Mouse (Mus musculus) gastrocnemius, adult 2 months (tissue): ENCODE data around the gene Avpr2. TPM values are rescaled to one million over a fixed set of nuclear protein-coding genes. Genes with fewer than 3 reads are reported as not detected.
A peak's percentile ranks its signal among the peaks of the same experiment; 100 is the strongest.

Source experiments
- DNase-seq: peaks from one replicate; pipeline ENCODE4 v3.0.0; 2022
- H3K27ac ChIP-seq: fragments of 200-600 bp; 2 replicates; pipeline ENCODE4 v1.8.1; 2022; ENCODE audit warnings: mild to moderate bottlenecking
- H3K4me3 ChIP-seq: fragments of 200-600 bp; 2 replicates; pipeline ENCODE4 v1.8.1; 2022; ENCODE audit warnings: mild to moderate bottlenecking, moderate library complexity
- CTCF ChIP-seq: fragments of 200-600 bp; IDR thresholded peaks from 2 replicates; pipeline ENCODE4 v1.8.1; 2022; ENCODE audit warnings: antibody characterized with exemption, mild to moderate bottlenecking, moderate library complexity
- intact Hi-C: fragments of 180-260 bp; cut with DNase I; formaldehyde crosslinking; loops from one replicate; pipeline ENCODE4 v1.15.1; 2025
- total RNA-seq, 2 experiments: library from RNA; stranded (reverse); gene quantifications; 2 replicates each; pipeline ENCODE4 v1.2.3; 2021

The Avpr2 gene
- total RNA-seq, 2 experiments from 2014 or later, result not detected

GRCm38 (mm10) chrX:73921823-73922549 lies 30.1 kb downstream of the Avpr2 start, which contains the start of the genes Arhgap4 and Naa10:
Arhgap4 (minus strand) TSS chrX:73921870.
Naa10 (minus strand) TSS chrX:73921944.
- no peak for TF ChIP-seq CTCF
- H3K4me3 ChIP-seq, result peak within 1 kb of the TSS; percentile 85
- peak within 1 kb of the TSS; percentile 91 for H3K27ac ChIP-seq
- intact Hi-C loops, result loop anchor here (5.0 kb wide), 1 partner anchor 40 kb away; no protein-coding TSS in a partner anchor
- DNase-seq, result peak; percentile 93

GRCm38 (mm10) chrX:73922550-73922882 lies 30.6 kb downstream of the Avpr2 start:
- intact Hi-C loops, result loop anchor here (5.0 kb wide), 1 partner anchor 40 kb away; no protein-coding TSS in a partner anchor
- peak overlapping the region; percentile 85 for H3K4me3 ChIP-seq

GRCm38 (mm10) chrX:73930402-73931062 lies 38.6 kb downstream of the Avpr2 start, which contains the start of gene Renbp:
Renbp (minus strand) TSS chrX:73930850.
- peak within 1 kb of the TSS; percentile 61 for H3K4me3 ChIP-seq
- peak within 1 kb of the TSS; percentile 53 for H3K27ac ChIP-seq
- DNase-seq, result peak; percentile 72
- intact Hi-C loops, result no loop called here
- TF ChIP-seq CTCF, result no peak; the same call in 1 of the 2 replicates

More at GRCm38 (mm10) chrX:73922550-73922882, 30.6 kb downstream of the Avpr2 start:
- DNase-seq, result no peak
- TF ChIP-seq CTCF, result no peak
- peak overlapping the region; percentile 91 for H3K27ac ChIP-seq

GRCm38 (mm10) chrX:73931871-73932270 lies 40.0 kb downstream of the Avpr2 start:
- no peak for TF ChIP-seq CTCF
- intact Hi-C loops, result no loop called here
- Histone ChIP-seq H3K4me3 (no peak overlapping the region), H3K27ac (no peak overlapping the region)
- no peak for DNase-seq

GRCm38 (mm10) chrX:73941860-73942259 lies 50.0 kb downstream of the Avpr2 start:
- no peak for DNase-seq
- Histone ChIP-seq H3K27ac (no peak overlapping the region), H3K4me3 (no peak overlapping the region)
- TF ChIP-seq CTCF, result no peak
- intact Hi-C loops, result no loop called here

- Histone ChIP-seq H3K4me3 (no peak overlapping the region), H3K27ac (no peak overlapping the region)
- intact Hi-C loops, result no loop called here
- TF ChIP-seq CTCF, result no peak
- no peak for DNase-seq
Measured at GRCm38 (mm10) chrX:73942294-73942693, 50.4 kb downstream of the Avpr2 start.

Other genes with a start within 250 kb of the Avpr2 start
- gene Pnck, start 232.0 kb upstream of the Avpr2 start, total RNA-seq, result 10 to 100 TPM in 1 of 2 experiments, 1 to 10 TPM in 1; 8.1 to 10.6 TPM
- gene Slc6a8, start 219.0 kb upstream of the Avpr2 start, total RNA-seq, result 100 to 1,000 TPM; 125 to 154 TPM
- gene Bcap31, start 175.9 kb upstream of the Avpr2 start, total RNA-seq, result 10 to 100 TPM; 48.5 to 55.8 TPM
- gene Abcd1, start 175.5 kb upstream of the Avpr2 start, total RNA-seq, result 10 to 100 TPM; 20.1 to 24.2 TPM
- under 1 TPM; 0.54 to 0.75 TPM for gene Plxnb3, start 135.0 kb upstream of the Avpr2 start, total RNA-seq
- 10 to 100 TPM; 34.6 to 41.2 TPM for gene Srpk3, start 117.7 kb upstream of the Avpr2 start, total RNA-seq
- gene Idh3g, start 105.2 kb upstream of the Avpr2 start, total RNA-seq, result 100 to 1,000 TPM; 384 to 433 TPM
- gene Ssr4, start 105.1 kb upstream of the Avpr2 start, total RNA-seq, result 10 to 100 TPM; 77.3 to 79.0 TPM
- 1 to 10 TPM in 1 of 2 experiments, under 1 TPM in 1; 0.56 to 1.3 TPM for gene Pdzd4, start 67.1 kb upstream of the Avpr2 start, total RNA-seq
- gene L1cam, start 4.0 kb downstream of the Avpr2 start, total RNA-seq, result 1 to 10 TPM; 2.3 to 3.2 TPM
- gene Arhgap4, start 29.8 kb downstream of the Avpr2 start, total RNA-seq, result under 1 TPM; 0.59 to 0.89 TPM
- 10 to 100 TPM; 51.2 to 63.4 TPM for gene Naa10, start 29.8 kb downstream of the Avpr2 start, total RNA-seq
- 1 to 10 TPM; 1.4 to 1.7 TPM for gene Renbp, start 38.7 kb downstream of the Avpr2 start, total RNA-seq
- 10 to 100 TPM; 35.5 to 36.0 TPM for gene Hcfc1, start 74.3 kb downstream of the Avpr2 start, total RNA-seq
- gene Irak1, start 131.8 kb downstream of the Avpr2 start, total RNA-seq, result 10 to 100 TPM; 35.1 to 40.5 TPM
- gene Opn1mw, start 235.4 kb downstream of the Avpr2 start, total RNA-seq, result not detected
- 10 to 100 TPM; 29.0 to 29.3 TPM for gene Mecp2, start 243.3 kb downstream of the Avpr2 start, total RNA-seq